Mouse (Mus musculus): Measurements from ENCODE around the gene Dlat. TPM values are rescaled to one million over a fixed set of nuclear protein-coding genes. Genes with fewer than 3 reads are reported as not detected.

The Dlat gene
- polyA plus RNA-seq, 1 experiment from 2014 or later, result 42.4 TPM

- peak overlapping the region; percentile 82 for H3K27ac ChIP-seq
- ATAC-seq (ENCODE audit: insufficient number of reproducible peaks, insufficient read depth, low FRiP score, low TSS enrichment, low read depth), result no peak; the same call in 1 of the 2 replicates
- no peaks in the 10 kb centered on the region for H3K27me3 ChIP-seq
Measured at GRCm38 (mm10) chr9:50604338-50604737, 55.2 kb downstream of the Dlat start.

GRCm38 (mm10) chr9:50603998-50604324 is 55.6 kb downstream of the Dlat start:
- Histone ChIP-seq H3K9me3 (no peaks in the 10 kb centered on the region), H3K27ac (peak overlapping the region; percentile 82), H3K36me3 (peaks cover 45% of the 10 kb centered on the region), H3K4me2 (peak overlapping the region; percentile 91), H3K9ac (peak overlapping the region; percentile 84), H3K4me1 (peaks cover 18% of the 10 kb centered on the region), H3K27me3 (no peaks in the 10 kb centered on the region), H3K4me3 (peak overlapping the region; percentile 80)
- no peak; the same call in 1 of the 2 replicates for ATAC-seq (ENCODE audit: insufficient number of reproducible peaks, insufficient read depth, low FRiP score, low TSS enrichment, low read depth)
- under 1% methylated on average over 24 of the region's 24 CpGs for WGBS

More at GRCm38 (mm10) chr9:50604338-50604737, 55.2 kb downstream of the Dlat start:
- peak overlapping the region; percentile 91 for H3K4me2 ChIP-seq
- H3K4me1 ChIP-seq, result peaks cover 18% of the 10 kb centered on the region
- no peaks in the 10 kb centered on the region for H3K9me3 ChIP-seq
- WGBS, result 3% methylated on average over 6 of the region's 6 CpGs
- peaks cover 44% of the 10 kb centered on the region for H3K36me3 ChIP-seq
- peak overlapping the region; percentile 80 for H3K4me3 ChIP-seq
- H3K9ac ChIP-seq, result peak overlapping the region; percentile 84

- Histone ChIP-seq H3K4me2 (peak within 1 kb of the TSS; percentile 91), H3K4me1 (peaks cover 18% of the 10 kb centered on the region), H3K9ac (peak within 1 kb of the TSS; percentile 84), H3K27ac (peak within 1 kb of the TSS; percentile 82), H3K27me3 (no peaks in the 10 kb centered on the region), H3K36me3 (peaks cover 46% of the 10 kb centered on the region), H3K9me3 (no peaks in the 10 kb centered on the region), H3K4me3 (peak within 1 kb of the TSS; percentile 80)
- peak; percentile 94 for ATAC-seq (ENCODE audit: insufficient number of reproducible peaks, insufficient read depth, low FRiP score, low TSS enrichment, low read depth)
- under 1% methylated on average over 48 of the region's 48 CpGs for WGBS
Measured at GRCm38 (mm10) chr9:50603189-50603997, 56.2 kb downstream of the Dlat start, which contains the start of the genes Sdhd and Timm8b. Sdhd (minus strand) TSS chr9:50603812. Timm8b (plus strand) TSS chr9:50603910.

GRCm38 (mm10) chr9:50602055-50602845 is 57.3 kb downstream of the Dlat start:
- no peak overlapping the region for H3K27ac ChIP-seq
- peak overlapping the region; percentile 80 for H3K4me3 ChIP-seq
- peak overlapping the region; percentile 84 for H3K9ac ChIP-seq
- H3K9me3 ChIP-seq, result no peaks in the 10 kb centered on the region
- H3K36me3 ChIP-seq, result peaks cover 46% of the 10 kb centered on the region
- H3K4me1 ChIP-seq, result peaks cover 18% of the 10 kb centered on the region
- ATAC-seq (ENCODE audit: insufficient number of reproducible peaks, insufficient read depth, low FRiP score, low TSS enrichment, low read depth), result no peak
- no peaks in the 10 kb centered on the region for H3K27me3 ChIP-seq
- H3K4me2 ChIP-seq, result peak overlapping the region; percentile 91
- WGBS, result 87% methylated on average over 7 of the region's 7 CpGs

- H3K4me1 ChIP-seq, result peaks cover 18% of the 10 kb centered on the region
- ATAC-seq (ENCODE audit: insufficient number of reproducible peaks, insufficient read depth, low FRiP score, low TSS enrichment, low read depth), result no peak
- 0 out of 2 replicates have a peak overlapping the region, but pooled peaks have one; percentile 12 for H3K9ac ChIP-seq
- H3K9me3 ChIP-seq, result no peaks in the 10 kb centered on the region
- no peak overlapping the region for H3K4me2 ChIP-seq
- WGBS, result 90% methylated on average over 6 of the region's 6 CpGs
- H3K36me3 ChIP-seq, result peaks cover 48% of the 10 kb centered on the region
- no peaks in the 10 kb centered on the region for H3K27me3 ChIP-seq
- no peak overlapping the region for H3K4me3 ChIP-seq
- H3K27ac ChIP-seq, result no peak overlapping the region
Measured at GRCm38 (mm10) chr9:50601536-50601935, 58.0 kb downstream of the Dlat start.

GRCm38 (mm10) chr9:50596973-50597372 is 62.6 kb downstream of the Dlat start:
- peaks cover 53% of the 10 kb centered on the region for H3K36me3 ChIP-seq
- peaks cover under 1% of the 10 kb centered on the region for H3K4me1 ChIP-seq
- H3K27me3 ChIP-seq, result no peaks in the 10 kb centered on the region
- H3K4me2 ChIP-seq, result no peak overlapping the region
- no peak for ATAC-seq (ENCODE audit: insufficient number of reproducible peaks, insufficient read depth, low FRiP score, low TSS enrichment, low read depth)
- no peaks in the 10 kb centered on the region for H3K9me3 ChIP-seq
- H3K4me3 ChIP-seq, result no peak overlapping the region
- WGBS, result 93% methylated on average over 8 of the region's 8 CpGs
- H3K9ac ChIP-seq, result no peak overlapping the region
- H3K27ac ChIP-seq, result no peak overlapping the region

- H3K9me3 ChIP-seq, result no peaks in the 10 kb centered on the region
- H3K4me2 ChIP-seq, result no peak overlapping the region
- no peaks in the 10 kb centered on the region for H3K27me3 ChIP-seq
- no peak overlapping the region for H3K27ac ChIP-seq
- no peaks in the 10 kb centered on the region for H3K4me1 ChIP-seq
- WGBS, result 80% methylated on average over 12 of the region's 12 CpGs
- peaks cover 48% of the 10 kb centered on the region for H3K36me3 ChIP-seq
- no peak overlapping the region for H3K4me3 ChIP-seq
- no peak for ATAC-seq (ENCODE audit: insufficient number of reproducible peaks, insufficient read depth, low FRiP score, low TSS enrichment, low read depth)
- no peak overlapping the region for H3K9ac ChIP-seq
Measured at GRCm38 (mm10) chr9:50594794-50595417, 64.7 kb downstream of the Dlat start.

GRCm38 (mm10) chr9:50593544-50593943 is 66.0 kb downstream of the Dlat start:
- H3K9ac ChIP-seq, result no peak overlapping the region
- no peaks in the 10 kb centered on the region for H3K27me3 ChIP-seq
- peaks cover 36% of the 10 kb centered on the region for H3K36me3 ChIP-seq
- no peaks in the 10 kb centered on the region for H3K9me3 ChIP-seq
- H3K4me1 ChIP-seq, result no peaks in the 10 kb centered on the region
- ATAC-seq (ENCODE audit: insufficient number of reproducible peaks, insufficient read depth, low FRiP score, low TSS enrichment, low read depth), result no peak
- WGBS, result 72% methylated on average over 3 of the region's 3 CpGs
- H3K4me3 ChIP-seq, result no peak overlapping the region
- no peak overlapping the region for H3K27ac ChIP-seq
- H3K4me2 ChIP-seq, result no peak overlapping the region

GRCm38 (mm10) chr9:50592955-50593354 is 66.6 kb downstream of the Dlat start:
- Histone ChIP-seq H3K27me3 (no peaks in the 10 kb centered on the region), H3K36me3 (peaks cover 30% of the 10 kb centered on the region), H3K9ac (no peak overlapping the region), H3K4me1 (no peaks in the 10 kb centered on the region), H3K27ac (no peak overlapping the region), H3K4me2 (no peak overlapping the region), H3K4me3 (no peak overlapping the region), H3K9me3 (no peaks in the 10 kb centered on the region)
- 86% methylated on average over 9 of the region's 9 CpGs for WGBS
- no peak for ATAC-seq (ENCODE audit: insufficient number of reproducible peaks, insufficient read depth, low FRiP score, low TSS enrichment, low read depth)

- Histone ChIP-seq H3K4me3 (no peak overlapping the region), H3K9me3 (no peaks in the 10 kb centered on the region), H3K4me2 (no peak overlapping the region), H3K27ac (no peak overlapping the region), H3K9ac (no peak overlapping the region), H3K4me1 (no peaks in the 10 kb centered on the region), H3K36me3 (peaks cover 12% of the 10 kb centered on the region), H3K27me3 (no peaks in the 10 kb centered on the region)
- ATAC-seq (ENCODE audit: insufficient number of reproducible peaks, insufficient read depth, low FRiP score, low TSS enrichment, low read depth), result no peak
- WGBS, result 71% methylated on average over 10 of the region's 10 CpGs
Measured at GRCm38 (mm10) chr9:50590856-50591518, 68.6 kb downstream of the Dlat start.

GRCm38 (mm10) chr9:50586955-50587354 is 72.6 kb downstream of the Dlat start:
- Histone ChIP-seq H3K27me3 (no peaks in the 10 kb centered on the region), H3K9ac (no peak overlapping the region), H3K4me2 (no peak overlapping the region), H3K27ac (no peak overlapping the region), H3K4me3 (no peak overlapping the region), H3K36me3 (no peaks in the 10 kb centered on the region), H3K9me3 (no peaks in the 10 kb centered on the region), H3K4me1 (no peaks in the 10 kb centered on the region)
- ATAC-seq (ENCODE audit: insufficient number of reproducible peaks, insufficient read depth, low FRiP score, low TSS enrichment, low read depth), result no peak
- WGBS, result 81% methylated on average over 4 of the region's 4 CpGs
